Mouse (Mus musculus) T-cell, adult 2 months (primary cell): ENCODE measurements around the gene Vps41.

Source experiments
- DNase-seq: peaks from one replicate; pipeline ENCODE4 v3.0.0; 2022; ENCODE audit warnings: low spot score

Vps41 gene

DNA sequence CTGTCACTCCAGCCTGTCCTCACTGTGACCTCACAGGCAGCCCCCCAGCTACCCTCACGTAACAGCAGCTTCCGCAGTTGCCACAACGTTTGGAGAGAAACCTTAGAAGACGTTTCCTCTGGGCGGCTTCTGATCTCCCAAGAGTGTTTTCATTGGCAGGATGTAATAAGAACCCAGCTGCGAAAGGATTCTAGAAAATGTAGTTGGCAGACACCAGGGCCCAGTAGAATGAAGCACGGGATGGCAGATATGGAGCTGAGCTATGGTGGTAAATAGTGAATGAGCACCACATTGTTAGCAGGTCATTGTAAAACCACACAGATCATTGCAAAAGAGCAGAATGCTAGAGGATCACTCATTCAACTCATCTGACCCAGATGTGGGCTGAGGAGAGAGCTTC, 158.2 kb downstream of the Vps41 start:
- no peak for DNase-seq

DNA sequence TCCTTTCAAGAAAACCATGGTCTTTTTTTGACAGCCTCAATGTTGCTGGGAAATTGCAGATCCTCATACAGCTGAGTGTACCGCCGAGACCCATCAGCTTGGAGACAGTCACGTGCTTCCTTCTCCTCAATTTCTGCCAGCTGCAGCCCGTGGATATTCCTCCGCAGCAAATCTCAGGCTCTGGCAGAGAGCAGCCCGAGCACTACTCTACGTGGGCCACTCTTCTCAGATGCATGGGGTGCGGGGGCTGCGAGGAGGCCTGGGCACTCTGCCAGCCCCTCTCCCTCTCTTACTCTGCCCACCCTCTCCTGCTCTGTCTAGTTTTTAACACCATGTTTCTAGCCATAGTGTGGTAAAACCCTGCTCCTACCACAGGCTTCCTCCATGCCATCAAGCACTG, 175.8 kb downstream of the Vps41 start:
- DNase-seq: no peak

DNA sequence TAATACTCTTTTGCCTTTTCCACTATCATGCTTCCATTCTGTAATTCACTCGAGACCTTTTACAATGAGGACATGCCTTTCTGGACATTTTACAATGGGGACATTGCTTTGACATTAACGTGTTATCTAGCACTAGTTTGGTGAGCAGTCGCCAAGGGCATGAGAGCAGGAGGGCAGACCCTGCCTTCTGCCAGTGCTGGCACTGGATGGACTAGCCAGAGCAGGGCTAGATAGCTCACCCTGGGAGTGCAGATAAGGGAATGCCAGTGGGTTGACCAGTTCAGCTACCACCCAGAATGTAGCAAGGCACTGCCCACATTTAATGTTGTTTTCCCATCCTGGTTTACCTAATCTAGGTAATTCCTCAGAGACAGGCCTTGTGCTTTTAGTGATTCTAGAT, 179.7 kb downstream of the Vps41 start:
- no peak for DNase-seq

DNA sequence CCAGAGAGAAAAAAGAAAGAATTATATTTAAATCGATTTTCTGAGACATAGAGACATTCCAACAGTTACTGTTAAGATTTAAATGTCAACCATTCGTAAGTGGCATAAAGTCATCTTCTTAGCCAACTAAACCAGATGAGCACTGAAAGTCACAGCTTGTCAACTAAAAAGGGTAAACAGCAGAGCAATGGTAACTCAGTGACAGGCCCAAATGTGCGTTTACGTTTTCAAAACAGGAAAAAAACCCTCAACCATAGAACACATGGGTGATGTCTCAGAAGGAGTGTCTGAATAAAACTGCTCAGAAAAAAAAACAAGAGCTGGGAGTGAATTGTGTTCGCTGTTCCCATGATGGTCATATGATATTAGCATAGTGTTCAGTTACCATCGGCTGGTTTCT, 186.5 kb downstream of the Vps41 start:
- DNase-seq: no peak

DNA sequence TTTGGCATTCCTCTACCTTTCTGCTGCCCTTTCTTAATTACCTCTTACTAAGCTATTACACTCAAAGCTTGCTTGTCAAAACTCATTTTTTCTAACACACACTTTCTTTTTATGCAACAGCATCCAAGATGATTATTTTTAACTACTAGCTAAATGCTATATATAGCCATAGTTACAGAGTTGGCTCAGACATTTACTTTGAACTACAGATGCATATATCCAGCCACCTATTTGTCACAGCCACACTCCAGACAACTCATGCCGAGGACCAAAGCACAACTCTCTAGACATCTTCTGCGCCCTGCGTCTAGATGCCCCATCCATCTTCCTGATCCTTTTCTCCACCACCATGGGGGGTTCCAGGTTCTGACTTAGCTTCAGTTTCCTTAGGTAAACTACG, 197.7 kb downstream of the Vps41 start:
- no peak for DNase-seq
